Mouse (Mus musculus): Measurements from ENCODE around the gene Cyp2j6.
"Not testable (repeated sequence)": the region's sequence is repeated elsewhere in the genome, so short reads cannot be mapped to it uniquely, and the experiment has no call there.

Cyp2j6 gene

GRCm38 (mm10) chr4:96553133-96553819 lies at the start of gene Cyp2j6:
Cyp2j6 (minus strand) TSS chr4:96553661.
- peak; percentile 77 for DNase-seq (ENCODE audit: low read depth, low spot score)

GRCm38 (mm10) chr4:96591791-96592150 lies 38.3 kb upstream of the Cyp2j6 start:
- no peak for DNase-seq (ENCODE audit: low read depth, low spot score)

GRCm38 (mm10) chr4:96590911-96591790 lies 37.7 kb upstream of the Cyp2j6 start, which contains the start of gene Cyp2j9:
Cyp2j9 (minus strand) TSS chr4:96591578.
- peak; percentile 25 for DNase-seq (ENCODE audit: low read depth, low spot score)

- no peak for DNase-seq (ENCODE audit: low read depth, low spot score)
Observed at GRCm38 (mm10) chr4:96581425-96582088, 28.1 kb upstream of the Cyp2j6 start.

- DNase-seq (ENCODE audit: low read depth, low spot score) = not testable (repeated sequence)
Observed at GRCm38 (mm10) chr4:96580351-96580750, 26.9 kb upstream of the Cyp2j6 start.

GRCm38 (mm10) chr4:96569442-96569841 lies 16.0 kb upstream of the Cyp2j6 start:
- DNase-seq (ENCODE audit: low read depth, low spot score) = no peak

- DNase-seq (ENCODE audit: low read depth, low spot score) = no peak
Observed at GRCm38 (mm10) chr4:96567988-96568387, 14.5 kb upstream of the Cyp2j6 start.

- DNase-seq (ENCODE audit: low read depth, low spot score) = no peak
Observed at GRCm38 (mm10) chr4:96565808-96566207, 12.3 kb upstream of the Cyp2j6 start.

GRCm38 (mm10) chr4:96560464-96560863 lies 7.0 kb upstream of the Cyp2j6 start:
- DNase-seq (ENCODE audit: low read depth, low spot score) = no peak

- no peak for DNase-seq (ENCODE audit: low read depth, low spot score)
Observed at GRCm38 (mm10) chr4:96559781-96560180, 6.3 kb upstream of the Cyp2j6 start.

GRCm38 (mm10) chr4:96551619-96552018 lies 1.8 kb downstream of the Cyp2j6 start:
- no peak for DNase-seq (ENCODE audit: low read depth, low spot score)

- DNase-seq (ENCODE audit: low read depth, low spot score) = no peak
Observed at GRCm38 (mm10) chr4:96545976-96546375, 7.5 kb downstream of the Cyp2j6 start.

GRCm38 (mm10) chr4:96525772-96526171 lies 27.7 kb downstream of the Cyp2j6 start:
- DNase-seq (ENCODE audit: low read depth, low spot score) = no peak

GRCm38 (mm10) chr4:96522256-96522655 lies 31.2 kb downstream of the Cyp2j6 start:
- DNase-seq (ENCODE audit: low read depth, low spot score) = no peak

- DNase-seq (ENCODE audit: low read depth, low spot score) = no peak
Observed at GRCm38 (mm10) chr4:96510083-96510482, 43.4 kb downstream of the Cyp2j6 start.

- DNase-seq (ENCODE audit: low read depth, low spot score) = no peak
Observed at GRCm38 (mm10) chr4:96507286-96507685, 46.2 kb downstream of the Cyp2j6 start, which contains the start of gene Cyp2j8. Cyp2j8 (minus strand) TSS chr4:96507386.

Data from forelimb bud, embryonic 11.5 days (tissue).